Mouse (Mus musculus) small intestine, adult 2 months (tissue): ENCODE measurements at regions not wholly inside any gene's neighbourhood (a gene's known extent, or its start where the extent isn't known, plus 50 kb on each side); places are given as distances from the start of the nearest gene placed in this dataset.

Experiments
- H3K27ac ChIP-seq: fragments of 200-500 bp; 2 replicates; pipeline ENCODE4 v1.5.1; 2012; ENCODE audit warnings: low read depth, low read length, control low read depth, inconsistent platforms; ENCODE audit not compliant: insufficient read depth
- H3K27me3 ChIP-seq: fragments of 200-500 bp; 2 replicates; pipeline ENCODE4 v1.6.1; 2012; ENCODE audit warnings: mild to moderate bottlenecking, moderate library complexity, low read length, inconsistent platforms; ENCODE audit not compliant: control insufficient read depth, insufficient read depth
- H3K36me3 ChIP-seq: fragments of 200-500 bp; 2 replicates; pipeline ENCODE4 v1.6.1; 2012; ENCODE audit warnings: mild to moderate bottlenecking, low read length, control low read depth, inconsistent platforms; ENCODE audit not compliant: control insufficient read depth, insufficient read depth
- H3K4me1 ChIP-seq: fragments of 200-500 bp; 2 replicates; pipeline ENCODE4 v1.6.1; 2012; ENCODE audit warnings: low read length, inconsistent platforms, mixed read lengths; ENCODE audit not compliant: control insufficient read depth, insufficient read depth, insufficient read length
- H3K4me3 ChIP-seq: fragments of 200-500 bp; 2 replicates; pipeline ENCODE4 v1.5.1; 2012; ENCODE audit warnings: low read depth, mild to moderate bottlenecking, control low read depth, inconsistent platforms, low read length, moderate library complexity
- CTCF ChIP-seq: fragments of 200-500 bp; IDR thresholded peaks from 2 replicates; pipeline ENCODE4 v1.5.1; 2012; ENCODE audit warnings: low read depth, mild to moderate bottlenecking, control low read depth, inconsistent platforms, low read length, moderate library complexity, mixed read lengths; ENCODE audit not compliant: insufficient replicate concordance, insufficient read length; ENCODE audit errors: extremely low read depth
- POLR2A ChIP-seq: fragments of 200-500 bp; IDR thresholded peaks from 2 replicates; pipeline ENCODE4 v1.6.1; 2012; ENCODE audit warnings: low read depth, mild to moderate bottlenecking, control low read depth, inconsistent platforms, low read length, moderate library complexity
- WGBS: fragments of 180-500 bp; shearing (Covaris S2); methylation state at CpG from one replicate; pipeline ENCODE4 v1.1.7; 2018; 5-methylcytosine and 5-hydroxymethylcytosine counted together

- Histone ChIP-seq H3K27ac (no peak overlapping the region), H3K27me3 (no peaks in the 10 kb centered on the region), H3K4me1 (peaks cover 4% of the 10 kb centered on the region; the same call in 1 of the 2 replicates), H3K36me3 (no peaks in the 10 kb centered on the region), H3K4me3 (no peak overlapping the region)
- 72% methylated on average over 6 of the region's 6 CpGs for WGBS
- TF ChIP-seq CTCF: no peak
- no peak for TF ChIP-seq POLR2A
Measured at GRCm38 (mm10) chr2:166330364-166330763, 174.9 kb upstream of the Sulf2 start.

- Histone ChIP-seq H3K4me3 (no peak overlapping the region), H3K4me1 (peaks cover 2% of the 10 kb centered on the region; the same call in 1 of the 2 replicates), H3K27me3 (no peaks in the 10 kb centered on the region), H3K27ac (no peak overlapping the region), H3K36me3 (no peaks in the 10 kb centered on the region)
- WGBS: 84% methylated on average over 14 of the region's 14 CpGs
- TF ChIP-seq CTCF (no peak), POLR2A (no peak)
Measured at GRCm38 (mm10) chr2:166329556-166330340, 174.3 kb upstream of the Sulf2 start.

GRCm38 (mm10) chr2:166326932-166327331 is 171.5 kb upstream of the Sulf2 start:
- Histone ChIP-seq H3K4me3 (no peak overlapping the region), H3K4me1 (no peaks in the 10 kb centered on the region), H3K27me3 (no peaks in the 10 kb centered on the region), H3K27ac (no peak overlapping the region), H3K36me3 (no peaks in the 10 kb centered on the region)
- TF ChIP-seq CTCF (no peak), POLR2A (no peak)
- WGBS: 50% methylated on average over 5 of the region's 5 CpGs

- no peak for TF ChIP-seq POLR2A
- TF ChIP-seq CTCF: no peak
- no peaks in the 10 kb centered on the region for H3K36me3 ChIP-seq
- H3K27me3 ChIP-seq: no peaks in the 10 kb centered on the region
- no peak overlapping the region for H3K4me3 ChIP-seq
- 74% methylated on average over 3 of the region's 3 CpGs for WGBS
- no peaks in the 10 kb centered on the region for H3K4me1 ChIP-seq
- H3K27ac ChIP-seq: no peak overlapping the region
Measured at GRCm38 (mm10) chr2:166324954-166325353, 169.5 kb upstream of the Sulf2 start.

- H3K27ac ChIP-seq: no peak overlapping the region
- no peaks in the 10 kb centered on the region for H3K27me3 ChIP-seq
- H3K4me3 ChIP-seq: no peak overlapping the region
- 13% methylated on average over 10 of the region's 10 CpGs for WGBS
- no peak for TF ChIP-seq POLR2A
- TF ChIP-seq CTCF: no peak
- no peaks in the 10 kb centered on the region for H3K4me1 ChIP-seq
- no peaks in the 10 kb centered on the region for H3K36me3 ChIP-seq
Measured at GRCm38 (mm10) chr2:166324439-166324838, 169.0 kb upstream of the Sulf2 start.

GRCm38 (mm10) chr2:166322668-166323043 is 167.2 kb upstream of the Sulf2 start:
- Histone ChIP-seq H3K4me3 (no peak overlapping the region), H3K36me3 (no peaks in the 10 kb centered on the region), H3K27ac (no peak overlapping the region), H3K4me1 (no peaks in the 10 kb centered on the region), H3K27me3 (no peaks in the 10 kb centered on the region; the same call in 1 of the 2 replicates)
- 93% methylated on average over 6 of the region's 6 CpGs for WGBS
- TF ChIP-seq POLR2A (no peak), CTCF (no peak)

- Histone ChIP-seq H3K27ac (no peak overlapping the region), H3K36me3 (no peaks in the 10 kb centered on the region), H3K4me3 (no peak overlapping the region), H3K27me3 (no peaks in the 10 kb centered on the region; the same call in 1 of the 2 replicates), H3K4me1 (no peaks in the 10 kb centered on the region)
- TF ChIP-seq POLR2A: no peak
- TF ChIP-seq CTCF: no peak
- 72% methylated on average over 6 of the region's 6 CpGs for WGBS
Measured at GRCm38 (mm10) chr2:166321992-166322667, 166.7 kb upstream of the Sulf2 start.
